Mouse (Mus musculus) 3134 (cell line): ENCODE measurements at regions not wholly inside any gene's neighbourhood (a gene's known extent, or its start where the extent isn't known, plus 50 kb on each side); places are given as distances from the start of the nearest gene placed in this dataset.
"Not testable (repeated sequence)": the region's sequence is repeated elsewhere in the genome, so short reads cannot be mapped to it uniquely, and the experiment has no call there.

Experiments
- DNase-seq: peaks from one replicate; pipeline ENCODE4 v3.0.0-alpha.2; 2011; ENCODE audit warnings: low spot score; ENCODE audit not compliant: insufficient read length; ENCODE audit errors: extremely low read depth

- no peak for DNase-seq
These were observed 203.4 kb upstream of the Tbl1x start for GRCm38 (mm10) chrX:77307374-77307773.

GRCm38 (mm10) chrX:77314384-77314783, 196.4 kb upstream of the Tbl1x start:
- no peak for DNase-seq

- DNase-seq, result no peak
These were observed 187.2 kb upstream of the Tbl1x start for GRCm38 (mm10) chrX:77323644-77324043.

GRCm38 (mm10) chrX:77353181-77353580, 157.6 kb upstream of the Tbl1x start:
- DNase-seq, result no peak

GRCm38 (mm10) chrX:77360551-77360950, 150.3 kb upstream of the Tbl1x start:
- no peak for DNase-seq

GRCm38 (mm10) chrX:77361106-77361505, 149.7 kb upstream of the Tbl1x start:
- DNase-seq, result no peak

GRCm38 (mm10) chrX:77363657-77364056, 147.2 kb upstream of the Tbl1x start:
- no peak for DNase-seq

- no peak for DNase-seq
These were observed 143.5 kb upstream of the Tbl1x start for GRCm38 (mm10) chrX:77367351-77367750.

- no peak for DNase-seq
These were observed 123.5 kb upstream of the Tbl1x start for GRCm38 (mm10) chrX:77387271-77387670.

- no peak for DNase-seq
These were observed 118.9 kb upstream of the Tbl1x start for GRCm38 (mm10) chrX:77391760-77392446.

GRCm38 (mm10) chrX:77406896-77407295, 103.9 kb upstream of the Tbl1x start:
- DNase-seq, result no peak

GRCm38 (mm10) chrX:77407925-77408324, 102.9 kb upstream of the Tbl1x start:
- DNase-seq, result no peak

- no peak for DNase-seq
These were observed 101.4 kb upstream of the Tbl1x start for GRCm38 (mm10) chrX:77409370-77409769.

- DNase-seq, result no peak
These were observed 100.0 kb upstream of the Tbl1x start for GRCm38 (mm10) chrX:77410812-77411211.

- DNase-seq, result no peak
These were observed 96.7 kb upstream of the Tbl1x start for GRCm38 (mm10) chrX:77414156-77414555.

- no peak for DNase-seq
These were observed 93.0 kb upstream of the Tbl1x start for GRCm38 (mm10) chrX:77417766-77418165.

- no peak for DNase-seq
These were observed 88.6 kb upstream of the Tbl1x start for GRCm38 (mm10) chrX:77422206-77422605.

GRCm38 (mm10) chrX:77424792-77425727, 85.8 kb upstream of the Tbl1x start:
- DNase-seq, result no peak

GRCm38 (mm10) chrX:77425728-77426102, 85.1 kb upstream of the Tbl1x start:
- not testable (repeated sequence) for DNase-seq

GRCm38 (mm10) chrX:77426836-77427235, 84.0 kb upstream of the Tbl1x start:
- DNase-seq, result not testable (repeated sequence)

GRCm38 (mm10) chrX:77432001-77432565, 78.7 kb upstream of the Tbl1x start:
- no peak for DNase-seq
